Mouse (Mus musculus) lung, embryonic 15.5 days (tissue): ENCODE results near the gene Klk1b5. TPM values are rescaled to one million over a fixed set of nuclear protein-coding genes. Genes with fewer than 3 reads are reported as not detected.
"Not testable (repeated sequence)": the region's sequence is repeated elsewhere in the genome, so short reads cannot be mapped to it uniquely, and the experiment has no call there.

Experiments used
- ATAC-seq: fragments of 200-750 bp; cut with Nextera tagmentation; 2 replicates; pipeline ENCODE4 v1.8.0; 2017; ENCODE audit warnings: moderate number of reproducible peaks, borderline replicate concordance; ENCODE audit not compliant: low FRiP score, low TSS enrichment; ENCODE audit errors: extremely low read depth
- H3K27ac ChIP-seq: fragments of 300-500 bp; sonication (generic); 2 replicates; pipeline ENCODE4 v1.5.1; 2015; ENCODE audit warnings: moderate library complexity, mild to moderate bottlenecking, inconsistent platforms
- H3K27me3 ChIP-seq: fragments of 300-500 bp; sonication (generic); 2 replicates; pipeline ENCODE4 v1.6.1; 2015; ENCODE audit warnings: inconsistent platforms
- H3K36me3 ChIP-seq: fragments of 300-500 bp; sonication (generic); 2 replicates; pipeline ENCODE4 v1.6.1; 2015; ENCODE audit warnings: inconsistent platforms
- H3K4me1 ChIP-seq: fragments of 300-500 bp; sonication (generic); 2 replicates; pipeline ENCODE4 v1.6.1; 2015; ENCODE audit warnings: inconsistent platforms
- H3K4me2 ChIP-seq: fragments of 300-500 bp; sonication (generic); 2 replicates; pipeline ENCODE4 v1.6.1; 2015; ENCODE audit warnings: inconsistent platforms, mild to moderate bottlenecking, moderate library complexity
- H3K4me3 ChIP-seq: fragments of 300-500 bp; sonication (generic); 2 replicates; pipeline ENCODE4 v1.5.1; 2015; ENCODE audit warnings: mild to moderate bottlenecking, inconsistent platforms
- H3K9ac ChIP-seq: fragments of 300-500 bp; sonication (generic); 2 replicates; pipeline ENCODE4 v1.6.1; 2015; ENCODE audit warnings: inconsistent platforms
- H3K9me3 ChIP-seq: fragments of 300-500 bp; sonication (generic); 2 replicates; pipeline ENCODE4 v1.6.1; 2016; ENCODE audit warnings: inconsistent platforms
- WGBS: fragments of 180-500 bp; shearing (Covaris S2); methylation state at CpG from one replicate; pipeline ENCODE4 v1.1.7; 2015; 5-methylcytosine and 5-hydroxymethylcytosine counted together
- polyA plus RNA-seq: library from polyadenylated mRNA; unstranded; fragments of >200 nt; fragmentation: Nextera tagmentation; extraction: Ambion mirVana; gene quantifications from 2 replicates; pipeline ENCODE4 v1.2.1, GENCODE M21; 2015

Gene Klk1b5
- polyA plus RNA-seq, 1 experiment from 2014 or later: not detected

DNA sequence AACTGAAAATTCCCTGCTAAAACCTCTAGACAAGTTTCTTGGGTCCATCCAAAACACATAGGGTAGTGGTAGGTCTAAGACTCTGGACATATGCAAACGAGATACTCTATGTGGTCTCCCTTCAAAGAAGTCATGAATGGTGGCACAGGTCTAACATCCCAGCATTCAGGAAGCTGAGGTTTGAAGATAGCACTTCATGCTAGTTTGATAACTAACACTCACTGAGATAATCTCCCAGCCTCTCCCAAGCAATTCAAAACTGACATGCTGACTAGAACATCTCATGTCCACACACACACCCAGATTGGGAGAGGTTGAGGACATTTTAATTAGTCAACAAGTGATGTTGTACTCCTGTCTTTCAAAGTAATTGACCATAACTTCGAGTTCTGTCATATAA is 24.2 kb downstream of the Klk1b5 start:
- no peak overlapping the region for H3K27ac ChIP-seq
- no peaks in the 10 kb centered on the region for H3K27me3 ChIP-seq
- no peaks in the 10 kb centered on the region for H3K36me3 ChIP-seq
- H3K4me3 ChIP-seq: no peak overlapping the region
- no peaks in the 10 kb centered on the region for H3K9me3 ChIP-seq
- H3K9ac ChIP-seq: no peak overlapping the region
- no peak overlapping the region for H3K4me2 ChIP-seq
- H3K4me1 ChIP-seq: peaks cover under 1% of the 10 kb centered on the region; the same call in 1 of the 2 replicates
- no peak for ATAC-seq
- 32% methylated on average over 2 of the region's 2 CpGs for WGBS

DNA sequence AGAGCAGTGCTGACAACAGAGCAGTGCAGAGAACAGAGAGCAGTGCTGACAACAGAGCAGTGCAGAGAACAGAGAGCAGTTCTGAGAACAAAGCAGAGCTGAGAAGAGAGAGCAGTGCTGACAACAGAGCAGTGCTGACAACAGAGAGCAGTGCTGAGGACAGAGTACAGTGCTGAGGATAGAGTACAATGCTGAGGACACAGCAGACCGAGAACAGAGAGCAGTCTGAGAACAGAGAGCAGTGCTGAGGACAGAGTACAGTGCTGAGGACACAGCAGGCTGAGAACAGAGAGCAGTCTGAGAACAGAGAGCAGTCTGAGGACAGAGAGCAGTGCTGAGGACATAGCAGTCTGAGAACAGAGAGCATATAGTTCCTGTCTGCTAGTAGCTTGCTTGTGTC is 25.0 kb downstream of the Klk1b5 start:
- Histone ChIP-seq H3K4me3 (no peak overlapping the region), H3K9ac (no peak overlapping the region), H3K27me3 (no peaks in the 10 kb centered on the region), H3K36me3 (no peaks in the 10 kb centered on the region), H3K4me2 (no peak overlapping the region), H3K4me1 (peaks cover 7% of the 10 kb centered on the region; the same call in 1 of the 2 replicates), H3K27ac (no peak overlapping the region), H3K9me3 (no peaks in the 10 kb centered on the region)
- ATAC-seq: no peak
- WGBS: 33% methylated on average over 1 of the region's 1 CpGs

DNA sequence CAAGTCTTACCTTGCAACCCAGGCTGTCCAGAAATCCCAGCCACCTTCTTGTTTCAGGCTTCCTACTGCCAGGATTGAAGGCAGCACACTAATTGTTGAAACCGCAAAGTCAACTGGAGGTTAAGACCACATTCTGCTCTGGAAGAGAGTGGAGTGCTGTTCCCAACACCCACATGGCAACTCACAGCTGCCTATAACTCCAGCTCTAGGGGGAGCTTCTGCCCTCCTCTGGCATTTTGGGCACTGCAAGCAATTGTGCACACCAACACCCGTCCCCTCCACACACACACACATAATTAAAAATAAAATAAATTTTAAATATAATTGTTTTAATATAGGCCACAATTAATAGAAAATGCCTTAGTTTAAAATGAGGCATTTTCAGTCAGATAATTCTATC is 25.4 kb downstream of the Klk1b5 start:
- Histone ChIP-seq H3K27me3 (no peaks in the 10 kb centered on the region), H3K4me2 (no peak overlapping the region), H3K4me3 (no peak overlapping the region), H3K27ac (no peak overlapping the region), H3K36me3 (no peaks in the 10 kb centered on the region), H3K9me3 (no peaks in the 10 kb centered on the region), H3K9ac (no peak overlapping the region), H3K4me1 (peaks cover 7% of the 10 kb centered on the region; the same call in 1 of the 2 replicates)
- WGBS: 61% methylated on average over 2 of the region's 2 CpGs
- ATAC-seq: no peak

DNA sequence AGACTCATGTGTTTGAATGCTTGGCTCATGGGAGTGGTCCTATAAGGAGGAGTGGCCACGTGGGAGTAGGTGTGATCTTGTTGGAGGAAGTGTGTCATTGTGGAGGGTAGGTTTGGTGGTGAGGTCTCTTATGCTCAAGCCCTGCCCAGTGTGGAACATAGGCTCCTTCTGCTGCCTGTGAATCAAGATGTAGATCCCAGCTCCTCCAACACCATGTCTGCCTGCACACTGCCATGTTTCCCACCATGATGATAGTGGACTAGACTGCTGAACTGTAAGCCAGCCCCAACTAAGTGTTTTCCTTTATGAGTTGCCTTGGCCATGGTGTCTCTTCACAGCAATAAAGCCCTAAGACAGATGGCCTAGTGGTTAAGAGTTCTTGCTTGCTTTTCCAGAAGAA is 28.3 kb downstream of the Klk1b5 start:
- no peak for ATAC-seq
- no peak overlapping the region for H3K27ac ChIP-seq
- H3K9me3 ChIP-seq: no peaks in the 10 kb centered on the region
- peaks cover 11% of the 10 kb centered on the region for H3K36me3 ChIP-seq
- peaks cover 19% of the 10 kb centered on the region for H3K4me1 ChIP-seq
- no peak overlapping the region for H3K4me2 ChIP-seq
- H3K27me3 ChIP-seq: no peaks in the 10 kb centered on the region
- no peak overlapping the region for H3K4me3 ChIP-seq
- WGBS: 60% methylated on average over 1 of the region's 1 CpGs
- H3K9ac ChIP-seq: no peak overlapping the region

DNA sequence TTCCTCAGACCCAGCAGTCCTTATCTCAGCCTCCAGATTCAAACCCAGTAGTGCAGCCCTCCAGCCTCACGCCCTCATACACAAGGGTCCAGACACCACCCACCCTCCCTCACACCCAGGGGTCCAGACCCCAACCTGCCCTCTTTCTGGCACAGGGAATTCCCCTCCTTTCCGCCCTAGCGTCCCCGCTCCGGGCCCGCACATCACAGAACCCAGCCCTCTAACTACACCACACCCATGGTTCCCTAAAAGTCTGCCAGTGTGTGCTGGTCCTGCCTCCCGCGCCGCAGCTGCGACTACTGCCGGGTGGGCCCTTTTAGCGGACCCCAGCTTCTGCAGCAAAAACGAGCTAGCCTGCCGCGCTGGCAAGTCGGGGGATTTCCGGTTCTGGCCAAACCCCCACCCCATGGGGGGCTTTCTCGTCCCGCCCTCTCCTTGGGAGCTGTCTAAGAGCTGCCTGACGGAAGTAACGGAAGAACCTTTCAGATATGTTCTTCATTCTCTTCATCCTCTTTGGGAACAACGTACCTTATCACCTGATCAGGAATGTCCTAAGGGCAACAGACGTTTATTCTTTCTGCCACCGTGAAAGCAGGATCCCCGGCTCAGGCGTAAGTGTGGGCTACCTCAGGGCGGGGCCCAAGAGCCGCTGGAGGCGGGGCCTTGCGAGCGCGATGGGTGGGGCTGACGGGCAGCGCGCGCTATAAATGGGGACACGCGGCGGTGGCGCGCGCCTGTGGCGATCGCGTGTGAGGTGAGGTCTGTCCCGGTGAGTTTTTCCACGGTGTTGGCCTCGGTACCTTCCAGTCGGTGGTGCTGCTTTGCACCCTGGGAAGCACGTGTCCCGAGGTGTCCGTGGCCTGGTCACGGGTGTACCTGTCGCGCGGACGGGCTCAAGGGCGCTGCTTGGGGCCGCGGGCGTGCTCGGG is 30.6 kb downstream of the Klk1b5 start, which contains the start of the genes 1700028J19Rik and 2410002F23Rik:
1700028J19Rik (minus strand) TSS at position 641 of the 929 bp plus-strand sequence.
2410002F23Rik (plus strand) TSS at position 668 of the 929 bp plus-strand sequence.
- Histone ChIP-seq H3K4me2 (peak within 1 kb of the TSS; percentile 63), H3K27me3 (no peaks in the 10 kb centered on the region), H3K27ac (peak within 1 kb of the TSS; percentile 93), H3K9me3 (no peaks in the 10 kb centered on the region), H3K36me3 (peaks cover 31% of the 10 kb centered on the region), H3K4me3 (peak within 1 kb of the TSS; percentile 99), H3K9ac (peak within 1 kb of the TSS; percentile 91), H3K4me1 (peaks cover 19% of the 10 kb centered on the region)
- WGBS: under 1% methylated on average over 62 of the region's 62 CpGs
- peak; percentile 80 for ATAC-seq

DNA sequence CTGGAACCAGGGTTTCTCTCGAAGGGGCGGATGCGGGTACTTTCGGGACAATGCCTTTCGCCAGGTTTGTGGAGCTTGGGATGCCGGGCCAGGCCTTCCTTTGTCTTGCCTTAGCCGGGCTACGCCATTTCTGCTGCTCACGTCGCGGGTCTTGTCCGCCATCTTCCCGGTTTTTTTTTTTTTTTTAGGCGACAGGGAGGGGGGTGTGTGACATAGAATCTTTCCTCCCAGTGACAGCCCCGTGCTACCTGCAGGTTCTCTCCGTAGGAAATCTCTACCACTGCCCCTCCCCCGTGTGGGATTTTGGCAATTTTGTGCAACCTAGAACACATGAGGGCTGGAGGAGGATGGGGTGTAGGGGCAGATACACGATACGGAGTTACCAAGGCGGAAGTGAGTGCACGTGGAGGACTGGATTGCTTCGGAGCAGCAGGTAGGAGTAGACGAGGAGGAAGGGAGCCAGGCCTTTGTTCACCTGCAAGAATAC is 31.3 kb downstream of the Klk1b5 start:
- H3K4me3 ChIP-seq: peak overlapping the region; percentile 99
- peak overlapping the region; percentile 63 for H3K4me2 ChIP-seq
- peaks cover 19% of the 10 kb centered on the region for H3K4me1 ChIP-seq
- peak; percentile 23; the same call in 1 of the 2 replicates for ATAC-seq
- H3K36me3 ChIP-seq: peaks cover 33% of the 10 kb centered on the region
- H3K9ac ChIP-seq: peak overlapping the region; percentile 91
- H3K9me3 ChIP-seq: no peaks in the 10 kb centered on the region
- under 1% methylated on average over 23 of the region's 23 CpGs for WGBS
- no peaks in the 10 kb centered on the region for H3K27me3 ChIP-seq
- H3K27ac ChIP-seq: peak overlapping the region; percentile 93

DNA sequence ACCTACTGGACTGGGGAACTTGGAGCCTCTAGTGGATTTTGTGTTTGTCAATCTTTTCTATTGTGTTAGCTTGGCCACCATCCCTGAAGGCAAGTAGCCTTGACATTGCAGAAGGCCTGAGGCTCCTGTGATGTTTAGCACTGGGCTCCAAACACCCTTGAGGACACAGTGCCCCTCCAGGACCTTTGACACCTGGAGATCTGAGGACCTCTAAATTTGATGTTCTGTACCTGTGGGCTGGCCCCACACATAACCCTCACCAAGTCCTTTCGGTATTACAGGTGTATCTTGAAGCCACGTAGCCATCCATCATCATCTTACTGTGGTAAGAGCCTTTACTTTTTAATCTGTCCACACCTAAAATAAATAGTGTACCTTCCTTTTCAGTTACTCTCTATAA is 32.2 kb downstream of the Klk1b5 start:
- Histone ChIP-seq H3K4me3 (peak overlapping the region; percentile 99), H3K36me3 (peaks cover 42% of the 10 kb centered on the region), H3K27me3 (no peaks in the 10 kb centered on the region), H3K9me3 (no peaks in the 10 kb centered on the region), H3K27ac (no peak overlapping the region), H3K4me2 (peak overlapping the region; percentile 63), H3K9ac (peak overlapping the region; percentile 91; the same call in 1 of the 2 replicates), H3K4me1 (peaks cover 19% of the 10 kb centered on the region)
- 75% methylated on average over 2 of the region's 2 CpGs for WGBS
- ATAC-seq: no peak

DNA sequence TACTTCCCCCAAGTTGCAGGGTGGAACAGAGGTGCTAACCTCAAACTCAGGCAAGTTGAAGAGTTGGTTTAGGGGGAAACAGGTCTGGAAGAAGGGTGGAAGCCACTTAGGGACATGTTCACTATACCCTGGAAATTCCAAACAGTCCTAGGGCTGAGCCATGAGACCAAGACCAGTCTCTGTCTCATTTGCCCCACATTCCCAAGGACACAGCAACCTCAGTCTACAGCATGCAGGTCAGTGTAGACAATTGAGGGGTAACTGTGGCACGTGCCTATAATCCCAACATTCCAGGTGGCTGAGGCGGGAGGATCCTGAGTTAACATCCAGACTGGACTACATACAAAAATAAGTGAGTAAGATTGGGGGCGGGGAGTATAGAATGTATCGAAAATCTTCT is 33.5 kb downstream of the Klk1b5 start:
- H3K9me3 ChIP-seq: no peaks in the 10 kb centered on the region
- ATAC-seq: no peak
- no peak overlapping the region for H3K9ac ChIP-seq
- no peaks in the 10 kb centered on the region for H3K27me3 ChIP-seq
- WGBS: 93% methylated on average over 4 of the region's 4 CpGs
- H3K4me3 ChIP-seq: no peak overlapping the region
- no peak overlapping the region for H3K4me2 ChIP-seq
- H3K4me1 ChIP-seq: peaks cover 19% of the 10 kb centered on the region
- no peak overlapping the region for H3K27ac ChIP-seq
- peaks cover 44% of the 10 kb centered on the region for H3K36me3 ChIP-seq

DNA sequence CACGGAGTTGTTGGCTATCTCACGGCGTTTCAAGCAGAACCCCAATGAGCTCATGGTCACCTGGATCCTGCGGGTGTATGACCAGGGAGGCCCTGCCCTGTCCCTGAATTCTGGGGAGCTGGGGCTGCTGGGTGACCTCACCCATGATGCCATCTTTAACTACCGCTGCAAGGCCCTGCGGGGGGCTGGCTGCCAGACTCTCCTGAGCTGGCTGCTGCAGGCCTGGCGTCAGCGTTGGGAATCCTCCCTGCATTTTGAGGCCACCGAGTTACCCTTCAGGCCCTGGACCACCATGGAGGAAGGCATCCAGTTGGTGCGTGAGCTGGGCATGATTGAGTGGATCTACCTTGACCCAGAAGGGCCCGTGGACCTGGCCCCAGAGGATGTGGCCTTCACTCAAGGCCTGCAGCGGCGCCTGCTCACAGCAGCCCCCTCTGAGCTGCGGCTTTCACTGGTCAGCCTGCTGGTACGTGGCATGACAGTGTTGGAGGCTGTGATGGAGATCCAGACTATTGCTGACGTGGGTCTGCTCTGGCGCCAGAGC is 35.1 kb downstream of the Klk1b5 start:
- not testable (repeated sequence) for H3K4me2 ChIP-seq, H3K4me3 ChIP-seq, ATAC-seq, H3K9me3 ChIP-seq, H3K9ac ChIP-seq, H3K27me3 ChIP-seq, H3K27ac ChIP-seq
- 83% methylated on average over 17 of the region's 17 CpGs for WGBS
- peaks cover 12% of the 10 kb centered on the region for H3K4me1 ChIP-seq
- peaks cover 44% of the 10 kb centered on the region for H3K36me3 ChIP-seq

DNA sequence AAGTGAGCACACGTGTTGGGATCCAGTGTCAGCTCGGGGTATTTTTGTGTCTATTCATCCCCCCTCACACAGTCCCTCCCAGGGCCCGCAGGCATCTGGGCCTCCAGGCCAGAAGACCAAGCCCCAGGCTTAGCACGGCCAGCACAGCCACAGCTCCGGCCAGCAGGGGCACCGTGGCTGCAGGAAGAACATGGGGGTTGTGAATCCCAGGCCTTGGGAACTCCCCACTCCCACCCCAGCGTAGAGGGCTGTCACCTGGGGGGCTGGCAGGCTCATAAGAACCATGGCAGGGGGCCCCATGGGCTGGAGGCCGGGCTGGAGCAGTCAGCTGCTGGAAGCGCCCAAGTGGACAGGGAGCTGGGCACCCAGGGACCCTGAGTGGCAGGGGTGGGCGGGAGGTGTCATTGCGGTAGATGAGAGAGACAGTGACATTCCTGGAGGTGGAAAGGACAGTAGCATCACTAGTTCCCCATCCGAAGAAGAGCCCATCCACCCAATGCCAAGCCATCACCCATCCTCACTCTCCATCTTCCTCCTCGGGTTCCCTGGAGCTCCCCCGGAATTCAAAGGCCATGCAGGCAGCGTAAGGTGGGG is 37.4 kb downstream of the Klk1b5 start:
- Histone ChIP-seq H3K4me2 (no peak overlapping the region), H3K27me3 (no peaks in the 10 kb centered on the region), H3K36me3 (peaks cover 40% of the 10 kb centered on the region), H3K9me3 (no peaks in the 10 kb centered on the region), H3K4me3 (no peak overlapping the region), H3K4me1 (peaks cover 4% of the 10 kb centered on the region), H3K9ac (no peak overlapping the region), H3K27ac (no peak overlapping the region)
- WGBS: 59% methylated on average over 15 of the region's 15 CpGs
- ATAC-seq: 0 out of 2 replicates have a peak, but pooled peaks have one; percentile 3

DNA sequence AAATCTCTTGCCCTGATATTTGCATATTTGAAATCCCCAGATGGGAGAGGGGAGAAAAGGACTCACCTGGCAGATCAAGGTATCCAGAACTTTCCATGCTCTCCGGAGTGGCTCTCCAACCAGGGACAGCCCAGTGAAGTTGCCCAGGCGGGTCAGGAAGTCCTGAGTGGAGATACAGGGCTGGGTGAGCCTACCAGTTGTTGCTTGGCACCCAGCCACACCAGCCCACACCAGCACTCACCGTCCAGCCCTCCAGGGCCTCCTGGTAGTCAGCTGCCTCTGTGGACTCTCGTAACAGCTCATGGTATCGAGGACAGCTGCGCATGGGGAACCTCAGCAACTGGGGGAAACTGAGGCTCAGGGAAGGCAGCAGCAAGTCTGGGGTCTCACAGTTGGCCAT is 39.2 kb downstream of the Klk1b5 start:
- 68% methylated on average over 6 of the region's 6 CpGs for WGBS
- Histone ChIP-seq H3K4me2 (no peak overlapping the region), H3K27ac (no peak overlapping the region), H3K4me1 (no peaks in the 10 kb centered on the region), H3K27me3 (no peaks in the 10 kb centered on the region), H3K9me3 (no peaks in the 10 kb centered on the region), H3K4me3 (no peak overlapping the region), H3K36me3 (peaks cover 24% of the 10 kb centered on the region), H3K9ac (no peak overlapping the region)
- ATAC-seq: no peak
